Mouse (Mus musculus): ENCODE measurements around the gene Polr2e. TPM values are rescaled to one million over a fixed set of nuclear protein-coding genes. Genes with fewer than 3 reads are reported as not detected.
A peak's percentile ranks its signal among the peaks of the same experiment; 100 is the strongest.

Polr2e gene
- polyA plus RNA-seq, 1 experiment from 2014 or later, result 279 TPM

DNA sequence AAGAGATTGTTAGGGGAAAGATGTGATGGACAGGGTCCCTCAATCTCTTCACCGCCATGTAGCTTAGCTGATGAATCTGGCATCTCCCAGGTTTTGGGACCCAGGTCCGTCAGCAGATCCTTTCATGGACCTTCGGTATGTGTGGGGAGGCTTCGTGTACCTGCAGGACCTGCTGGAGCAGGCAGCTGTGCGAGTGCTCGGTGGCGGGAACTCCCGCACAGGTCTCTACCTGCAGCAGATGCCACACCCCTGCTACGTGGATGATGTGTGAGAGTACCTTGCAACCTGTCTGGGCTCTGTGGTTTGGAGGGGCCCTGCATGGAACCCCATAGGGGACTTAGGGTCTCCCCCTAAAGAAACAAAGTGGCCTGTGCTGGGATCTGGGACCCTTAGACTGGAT, 37.6 kb downstream of the Polr2e start:
- DNase-seq (ENCODE audit: extremely low spot score, low spot score), result no peak
- Histone ChIP-seq H3K9me3 (no peaks in the 10 kb centered on the region), H3K36me3 (replicated peaks) (no peaks in the 10 kb centered on the region), H3K4me1 (peaks cover 38% of the 10 kb centered on the region), H3K27me3 (ENCODE audit: poor library complexity, severe bottlenecking) (peaks cover 82% of the 10 kb centered on the region), H3K27ac (no peak overlapping the region), H3K4me3 (no peak overlapping the region)
- WGBS, result 77% methylated on average over 9 of the region's 9 CpGs

GRCm38 (mm10) chr10:79997819-79998218, 41.8 kb downstream of the Polr2e start:
- Histone ChIP-seq H3K27ac (peak overlapping the region; percentile 79), H3K27me3 (ENCODE audit: poor library complexity, severe bottlenecking) (peaks cover 54% of the 10 kb centered on the region), H3K4me1 (peaks cover 38% of the 10 kb centered on the region), H3K9me3 (no peaks in the 10 kb centered on the region), H3K36me3 (replicated peaks) (peaks cover 22% of the 10 kb centered on the region), H3K4me3 (peak overlapping the region; percentile 65)
- no peak for DNase-seq (ENCODE audit: extremely low spot score, low spot score)
- 6% methylated on average over 15 of the region's 15 CpGs for WGBS

- H3K4me1 ChIP-seq, result peaks cover 32% of the 10 kb centered on the region
- H3K9me3 ChIP-seq, result 0 out of 2 replicates have a peak, but pooled peaks cover under 1% of the 10 kb centered on the region
- peak overlapping the region; percentile 79 for H3K27ac ChIP-seq
- H3K27me3 ChIP-seq (ENCODE audit: poor library complexity, severe bottlenecking), result peaks cover 48% of the 10 kb centered on the region
- peak overlapping the region; percentile 65 for H3K4me3 ChIP-seq
- DNase-seq (ENCODE audit: extremely low spot score, low spot score), result peak; percentile 92
- peaks cover 28% of the 10 kb centered on the region for H3K36me3 ChIP-seq (replicated peaks)
- under 1% methylated on average over 35 of the region's 35 CpGs for WGBS
These were observed 42.4 kb downstream of the Polr2e start for GRCm38 (mm10) chr10:79997034-79997760.

GRCm38 (mm10) chr10:79996272-79997033, 43.1 kb downstream of the Polr2e start, which contains the start of gene Abca7:
Gene Abca7 (plus strand): TSS chr10:79996494.
- H3K4me3 ChIP-seq, result peak within 1 kb of the TSS; percentile 65
- WGBS, result under 1% methylated on average over 34 of the region's 34 CpGs
- H3K9me3 ChIP-seq, result peaks cover 7% of the 10 kb centered on the region; the same call in 1 of the 2 replicates
- H3K4me1 ChIP-seq, result peaks cover 28% of the 10 kb centered on the region
- H3K36me3 ChIP-seq (replicated peaks), result peaks cover 36% of the 10 kb centered on the region
- H3K27ac ChIP-seq, result peak within 1 kb of the TSS; percentile 79
- H3K27me3 ChIP-seq (ENCODE audit: poor library complexity, severe bottlenecking), result peaks cover 41% of the 10 kb centered on the region
- DNase-seq (ENCODE audit: extremely low spot score, low spot score), result peak; percentile 95

GRCm38 (mm10) chr10:79995636-79996035, 44.0 kb downstream of the Polr2e start:
- Histone ChIP-seq H3K4me3 (peak overlapping the region; percentile 65; the same call in 1 of the 2 replicates), H3K27ac (peak overlapping the region; percentile 79; the same call in 1 of the 2 replicates), H3K27me3 (ENCODE audit: poor library complexity, severe bottlenecking) (peaks cover 40% of the 10 kb centered on the region), H3K4me1 (peaks cover 28% of the 10 kb centered on the region), H3K36me3 (replicated peaks) (peaks cover 44% of the 10 kb centered on the region), H3K9me3 (peaks cover 14% of the 10 kb centered on the region; the same call in 1 of the 2 replicates)
- no peak for DNase-seq (ENCODE audit: extremely low spot score, low spot score)
- WGBS, result 93% methylated on average over 1 of the region's 1 CpGs

- peaks cover 14% of the 10 kb centered on the region; the same call in 1 of the 2 replicates for H3K9me3 ChIP-seq
- 92% methylated on average over 16 of the region's 16 CpGs for WGBS
- H3K27me3 ChIP-seq (ENCODE audit: poor library complexity, severe bottlenecking), result peaks cover 40% of the 10 kb centered on the region
- H3K4me3 ChIP-seq, result no peak overlapping the region
- peaks cover 35% of the 10 kb centered on the region for H3K4me1 ChIP-seq
- H3K36me3 ChIP-seq (replicated peaks), result peaks cover 44% of the 10 kb centered on the region
- DNase-seq (ENCODE audit: extremely low spot score, low spot score), result no peak
- no peak overlapping the region for H3K27ac ChIP-seq
These were observed 45.0 kb downstream of the Polr2e start for GRCm38 (mm10) chr10:79994397-79995115.

DNA sequence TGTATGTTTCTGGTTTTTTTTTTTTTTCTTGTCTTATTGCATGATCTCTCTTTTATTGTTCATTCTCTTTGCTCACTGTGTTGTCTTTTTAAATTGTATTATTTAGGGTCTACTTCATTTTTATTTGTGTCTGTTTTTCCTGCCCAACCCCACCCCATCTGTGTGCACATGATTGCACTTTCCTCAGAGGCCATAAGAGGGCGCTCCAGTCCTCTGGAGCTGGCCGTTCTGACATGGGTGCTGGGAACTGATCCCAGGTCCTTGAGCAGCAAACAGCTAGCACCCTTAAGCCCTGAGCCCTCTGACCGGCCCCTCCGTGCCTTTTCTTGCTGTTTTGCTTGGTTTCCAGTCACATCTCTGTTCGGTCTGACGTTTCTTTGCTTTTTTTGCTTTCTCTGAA, 48.0 kb downstream of the Polr2e start:
- H3K27ac ChIP-seq, result no peak overlapping the region
- peaks cover 14% of the 10 kb centered on the region; the same call in 1 of the 2 replicates for H3K9me3 ChIP-seq
- peaks cover 46% of the 10 kb centered on the region for H3K4me1 ChIP-seq
- peaks cover 44% of the 10 kb centered on the region for H3K36me3 ChIP-seq (replicated peaks)
- 0 out of 2 replicates have a peak overlapping the region, but pooled peaks have one; percentile 14 for H3K4me3 ChIP-seq
- DNase-seq (ENCODE audit: extremely low spot score, low spot score), result no peak
- WGBS, result 86% methylated on average over 6 of the region's 6 CpGs
- H3K27me3 ChIP-seq (ENCODE audit: poor library complexity, severe bottlenecking), result peaks cover 49% of the 10 kb centered on the region

- Histone ChIP-seq H3K27ac (no peak overlapping the region), H3K27me3 (ENCODE audit: poor library complexity, severe bottlenecking) (peaks cover 53% of the 10 kb centered on the region), H3K9me3 (peaks cover 14% of the 10 kb centered on the region; the same call in 1 of the 2 replicates), H3K4me1 (peaks cover 46% of the 10 kb centered on the region), H3K4me3 (peak overlapping the region; percentile 19; the same call in 1 of the 2 replicates), H3K36me3 (replicated peaks) (peaks cover 44% of the 10 kb centered on the region)
- DNase-seq (ENCODE audit: extremely low spot score, low spot score), result no peak
- WGBS, result 54% methylated on average over 12 of the region's 12 CpGs
These were observed 48.5 kb downstream of the Polr2e start for GRCm38 (mm10) chr10:79991099-79991498.

GRCm38 (mm10) chr10:79989870-79990269, 49.7 kb downstream of the Polr2e start:
- peak; percentile 35 for DNase-seq (ENCODE audit: extremely low spot score, low spot score)
- 6% methylated on average over 15 of the region's 15 CpGs for WGBS
- peak overlapping the region; percentile 80 for H3K4me3 ChIP-seq

GRCm38 (mm10) chr10:79989272-79989786, 50.3 kb downstream of the Polr2e start:
- peaks cover 53% of the 10 kb centered on the region for H3K27me3 ChIP-seq (ENCODE audit: poor library complexity, severe bottlenecking)
- no peak for DNase-seq (ENCODE audit: extremely low spot score, low spot score)
- H3K4me3 ChIP-seq, result peak overlapping the region; percentile 80
- peak overlapping the region; percentile 87 for H3K27ac ChIP-seq
- WGBS, result 30% methylated on average over 8 of the region's 8 CpGs
- peaks cover 36% of the 10 kb centered on the region for H3K36me3 ChIP-seq (replicated peaks)
- H3K9me3 ChIP-seq, result peaks cover 14% of the 10 kb centered on the region; the same call in 1 of the 2 replicates
- peaks cover 51% of the 10 kb centered on the region for H3K4me1 ChIP-seq

More at GRCm38 (mm10) chr10:79989870-79990269, 49.7 kb downstream of the Polr2e start:
- H3K27me3 ChIP-seq (ENCODE audit: poor library complexity, severe bottlenecking), result peaks cover 53% of the 10 kb centered on the region
- H3K27ac ChIP-seq, result peak overlapping the region; percentile 87
- peaks cover 14% of the 10 kb centered on the region; the same call in 1 of the 2 replicates for H3K9me3 ChIP-seq
- peaks cover 48% of the 10 kb centered on the region for H3K4me1 ChIP-seq
- H3K36me3 ChIP-seq (replicated peaks), result peaks cover 41% of the 10 kb centered on the region

DNA sequence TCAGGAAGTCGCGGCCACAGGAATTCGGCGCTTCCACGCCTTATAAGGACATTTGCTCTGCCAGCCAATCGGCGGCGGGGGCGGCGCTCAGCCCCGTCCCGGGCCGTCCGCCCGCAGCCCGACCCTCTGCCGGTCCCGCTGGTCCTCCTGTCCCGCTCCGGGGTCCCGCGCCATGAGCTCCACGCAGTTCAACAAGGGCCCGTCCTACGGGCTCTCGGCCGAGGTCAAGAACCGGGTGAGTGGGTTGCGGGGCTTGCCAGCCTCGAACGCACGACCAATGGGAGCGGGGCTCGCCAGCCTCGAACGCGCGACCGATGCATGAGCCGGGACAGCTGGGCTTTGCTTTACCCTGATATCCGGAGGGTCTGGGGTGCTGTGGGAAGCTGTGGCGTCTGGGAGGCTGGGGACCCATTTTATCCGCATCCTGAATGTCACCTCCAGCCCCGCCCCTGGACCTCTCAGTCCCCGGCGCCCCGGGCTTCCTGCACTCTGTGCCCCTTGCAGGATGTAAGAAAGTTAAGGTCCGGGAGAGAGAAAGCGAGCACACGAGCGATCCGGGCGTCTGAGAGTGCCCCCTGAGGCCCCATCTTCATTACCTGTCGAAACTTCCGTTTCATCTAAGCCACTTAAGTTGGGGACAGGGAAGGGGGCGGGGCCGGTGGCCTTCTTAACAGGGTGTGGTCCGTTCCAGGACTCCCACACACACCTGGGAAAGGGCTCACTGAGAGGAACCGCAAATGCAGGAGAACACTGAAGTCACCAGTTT, 50.9 kb downstream of the Polr2e start, which contains the start of gene Cnn2:
Gene Cnn2 (plus strand): TSS at position 79 of the 766 bp plus-strand sequence.
- under 1% methylated on average over 59 of the region's 59 CpGs for WGBS
- Histone ChIP-seq H3K4me1 (peaks cover 54% of the 10 kb centered on the region), H3K9me3 (peaks cover 14% of the 10 kb centered on the region; the same call in 1 of the 2 replicates), H3K27ac (peak within 1 kb of the TSS; percentile 87), H3K4me3 (peak within 1 kb of the TSS; percentile 80), H3K36me3 (replicated peaks) (peaks cover 31% of the 10 kb centered on the region), H3K27me3 (ENCODE audit: poor library complexity, severe bottlenecking) (peaks cover 53% of the 10 kb centered on the region)
- peak; percentile 53 for DNase-seq (ENCODE audit: extremely low spot score, low spot score)
